Mouse (Mus musculus) midbrain, embryonic 10.5 days (tissue): ENCODE data around the gene N4bp2. TPM values are rescaled to one million over a fixed set of nuclear protein-coding genes. Genes with fewer than 3 reads are reported as not detected.
A peak's percentile ranks its signal among the peaks of the same experiment; 100 is the strongest.
"Not testable (repeated sequence)": the region's sequence is repeated elsewhere in the genome, so short reads cannot be mapped to it uniquely, and the experiment has no call there.

Experiments used
- DNase-seq: peaks from one replicate; pipeline ENCODE4 v3.0.0-alpha.2; 2017; ENCODE audit warnings: low spot score
- H3K27ac ChIP-seq: fragments of 300-500 bp; sonication (generic); replicated peaks from 2 replicates; pipeline ENCODE4 v1.5.1; 2016; ENCODE audit warnings: mild to moderate bottlenecking
- H3K27me3 ChIP-seq: fragments of 300-500 bp; sonication (generic); 2 replicates; pipeline ENCODE4 v1.6.1; 2016; ENCODE audit warnings: low read depth, mild to moderate bottlenecking; ENCODE audit not compliant: poor library complexity, severe bottlenecking
- H3K36me3 ChIP-seq: fragments of 300-500 bp; sonication (generic); 2 replicates; pipeline ENCODE4 v1.6.1; 2016; ENCODE audit warnings: mild to moderate bottlenecking, moderate library complexity
- H3K4me1 ChIP-seq: fragments of 300-500 bp; sonication (generic); 2 replicates; pipeline ENCODE4 v1.6.1; 2016
- H3K4me3 ChIP-seq: fragments of 300-500 bp; sonication (generic); 2 replicates; pipeline ENCODE4 v1.5.1; 2016; ENCODE audit warnings: mild to moderate bottlenecking, moderate library complexity
- H3K9me3 ChIP-seq: fragments of 300-500 bp; sonication (generic); replicated peaks from 2 replicates; pipeline ENCODE4 v1.6.1; 2016; ENCODE audit warnings: mild to moderate bottlenecking
- WGBS: fragments of 180-500 bp; shearing (Covaris S2); methylation state at CpG from one replicate; pipeline ENCODE4 v1.1.7; 2016; 5-methylcytosine and 5-hydroxymethylcytosine counted together
- polyA plus RNA-seq: library from polyadenylated mRNA; unstranded; fragments of >200 nt; fragmentation: Nextera tagmentation; extraction: Ambion mirVana; gene quantifications from 2 replicates; pipeline ENCODE4 v1.2.1, GENCODE M21; 2016

N4bp2 gene
- 30.4 and 33.3 TPM in 2 replicates for polyA plus RNA-seq

DNA sequence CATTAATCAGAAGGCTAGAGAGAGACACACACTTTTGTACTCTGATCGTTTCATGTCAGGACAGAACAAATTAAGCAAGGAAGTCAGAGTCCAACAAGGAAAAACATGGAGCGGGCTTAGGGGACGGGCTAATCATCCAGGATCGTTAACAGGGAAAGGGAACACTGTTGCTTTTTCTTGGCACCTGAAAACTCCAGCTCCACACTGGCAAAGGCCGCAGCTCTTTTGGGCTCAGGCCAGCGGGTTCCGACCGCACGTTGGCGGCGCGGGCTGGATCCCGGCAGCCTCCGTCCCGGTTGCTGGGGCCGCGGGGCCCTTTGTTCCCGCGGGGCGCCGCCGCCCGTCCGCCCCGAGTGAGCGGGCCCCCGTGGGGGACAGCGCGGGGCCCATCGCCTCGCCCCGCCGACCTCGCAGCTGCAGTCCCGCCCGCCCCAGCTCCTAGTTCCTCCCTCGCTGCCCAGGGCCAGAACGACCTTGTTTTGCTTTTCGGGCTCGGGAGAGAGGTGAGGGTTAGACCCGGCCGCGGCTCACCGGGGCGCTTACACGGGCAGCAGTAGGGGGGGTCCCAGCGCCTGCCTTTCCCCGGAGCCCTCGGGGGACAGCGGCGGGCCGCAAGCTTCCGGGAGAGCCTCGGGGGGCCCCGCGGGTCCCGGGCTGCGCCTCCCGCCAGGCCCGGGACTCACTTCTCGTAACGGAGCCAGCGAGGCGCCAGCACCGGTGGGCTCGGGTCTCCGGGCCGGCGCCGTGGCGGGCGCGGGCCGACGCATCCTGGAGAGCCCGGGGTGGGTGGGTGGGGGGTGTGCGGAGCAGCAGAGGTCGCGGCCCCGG lies at the start of gene N4bp2:
Gene N4bp2 (plus strand): TSS at position 434 of the 828 bp plus-strand sequence.
- peak within 1 kb of the TSS; percentile 74 for H3K4me3 ChIP-seq
- no peaks in the 10 kb centered on the region for H3K27me3 ChIP-seq
- H3K9me3 ChIP-seq: no peaks in the 10 kb centered on the region
- peak; percentile 85 for DNase-seq
- 1% methylated on average over 58 of the region's 80 CpGs for WGBS
- peaks cover 18% of the 10 kb centered on the region for H3K4me1 ChIP-seq
- H3K27ac ChIP-seq: peak within 1 kb of the TSS; percentile 99
- peaks cover 9% of the 10 kb centered on the region for H3K36me3 ChIP-seq

DNA sequence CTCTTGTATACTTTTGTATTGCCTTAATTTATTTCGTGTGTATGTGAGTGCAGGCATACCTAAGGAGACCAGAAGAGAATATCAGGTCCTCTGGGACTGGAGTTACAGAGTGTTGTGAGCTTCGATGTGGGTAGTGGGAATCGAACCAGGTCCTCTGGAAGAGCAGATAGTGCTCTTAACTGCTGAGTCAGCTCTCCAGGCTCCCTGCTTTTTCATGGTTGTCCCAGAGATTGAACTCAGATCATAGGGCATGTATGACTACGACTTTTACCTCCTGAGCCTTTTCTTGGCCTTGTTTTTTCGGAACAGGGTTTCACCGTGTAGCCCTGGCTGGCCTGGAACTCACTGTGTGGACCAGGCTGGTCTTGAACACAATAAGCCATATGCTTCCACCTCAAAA lies 48.2 kb upstream of the N4bp2 start:
- H3K4me1 ChIP-seq: no peaks in the 10 kb centered on the region
- no peak overlapping the region for H3K27ac ChIP-seq
- no peak for DNase-seq
- WGBS: 91% methylated on average over 6 of the region's 6 CpGs
- H3K27me3 ChIP-seq: no peaks in the 10 kb centered on the region
- no peak overlapping the region for H3K4me3 ChIP-seq
- H3K36me3 ChIP-seq: no peaks in the 10 kb centered on the region
- H3K9me3 ChIP-seq: no peaks in the 10 kb centered on the region

DNA sequence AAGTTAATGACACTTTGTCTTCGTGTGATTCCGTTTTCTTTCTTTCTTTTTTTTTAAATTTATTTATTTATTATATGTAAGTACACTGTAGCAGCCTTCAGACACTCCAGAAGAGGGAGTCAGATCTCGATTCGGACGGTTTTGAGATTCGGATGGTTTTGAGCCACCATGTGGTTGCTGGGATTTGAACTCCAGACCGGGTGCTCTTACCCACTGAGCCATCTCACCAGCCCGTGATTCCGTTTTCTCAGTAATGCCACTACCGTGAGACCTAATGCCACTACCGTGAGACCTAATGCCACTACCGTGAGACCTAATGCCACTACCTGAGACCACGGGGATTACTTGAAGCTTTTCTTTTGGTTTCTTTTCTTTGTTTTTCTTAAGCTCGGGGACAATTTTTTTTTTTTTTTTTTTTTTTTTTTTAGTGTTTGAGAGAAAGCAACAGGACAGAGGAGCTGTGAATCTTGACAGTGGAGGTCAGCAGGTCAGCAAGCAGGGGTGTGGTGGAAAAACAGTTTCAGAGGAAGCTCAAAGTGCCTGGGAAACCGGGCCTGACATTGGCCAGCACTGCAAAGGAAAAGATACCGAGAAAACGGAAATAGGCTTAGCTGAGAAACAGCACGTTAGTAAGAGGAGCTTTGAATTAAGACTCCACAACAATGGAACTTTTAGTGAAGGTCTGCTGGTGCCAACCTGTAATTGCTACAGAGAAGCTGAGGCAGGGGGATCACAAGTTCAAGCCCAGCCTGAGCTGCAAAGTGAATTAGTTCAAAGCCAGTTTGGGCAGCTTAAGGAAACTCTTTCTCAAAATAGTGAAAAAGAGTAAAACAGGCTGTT lies 46.0 kb upstream of the N4bp2 start:
- DNase-seq: no peak
- Histone ChIP-seq H3K36me3 (no peaks in the 10 kb centered on the region), H3K27ac (no peak overlapping the region), H3K27me3 (no peaks in the 10 kb centered on the region), H3K4me3 (no peak overlapping the region), H3K9me3 (no peaks in the 10 kb centered on the region), H3K4me1 (no peaks in the 10 kb centered on the region)
- WGBS: 84% methylated on average over 18 of the region's 18 CpGs

DNA sequence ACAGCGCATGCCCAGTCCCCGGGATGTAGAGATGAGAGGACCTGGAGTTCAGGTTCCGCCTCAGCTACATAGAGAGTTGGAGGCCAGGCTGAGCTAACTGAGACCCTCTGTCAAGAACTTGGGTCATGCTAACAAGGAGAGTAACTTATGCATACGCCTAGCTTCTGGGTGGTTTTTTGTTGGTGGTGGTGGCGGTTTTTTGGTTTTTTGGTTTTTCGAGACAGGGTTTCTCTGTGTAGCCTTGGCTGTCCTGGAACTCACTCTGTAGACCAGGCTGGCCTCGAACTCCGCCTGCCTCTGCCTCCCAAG lies 45.5 kb upstream of the N4bp2 start:
- not testable (repeated sequence) for H3K4me1 ChIP-seq, H3K27ac ChIP-seq, H3K9me3 ChIP-seq, DNase-seq, H3K36me3 ChIP-seq, H3K27me3 ChIP-seq, H3K4me3 ChIP-seq
- 95% methylated on average over 8 of the region's 8 CpGs for WGBS

DNA sequence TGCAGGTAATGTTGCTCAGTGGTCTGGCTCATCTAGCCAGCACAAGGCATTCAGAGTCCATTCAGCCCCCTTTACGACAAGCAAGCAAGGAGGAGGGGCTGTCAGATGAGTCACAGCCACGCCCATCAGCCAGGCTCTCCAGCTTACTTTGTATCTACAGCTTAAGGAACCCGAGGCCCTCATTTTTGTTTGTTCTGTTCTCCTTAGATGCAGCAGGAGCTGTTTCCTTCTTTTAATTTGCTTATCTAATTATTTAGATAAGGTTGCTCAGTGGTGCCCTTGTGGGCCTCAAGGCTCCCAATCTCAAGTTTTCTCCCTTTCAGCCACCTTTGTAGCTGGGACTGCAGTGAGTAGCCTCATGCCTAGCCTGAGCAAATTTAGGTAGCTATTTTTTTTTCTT lies 45.0 kb upstream of the N4bp2 start:
- Histone ChIP-seq H3K36me3 (no peaks in the 10 kb centered on the region), H3K9me3 (no peaks in the 10 kb centered on the region), H3K27ac (no peak overlapping the region), H3K4me3 (no peak overlapping the region), H3K27me3 (no peaks in the 10 kb centered on the region), H3K4me1 (peaks cover 8% of the 10 kb centered on the region; the same call in 1 of the 2 replicates)
- 33% methylated on average over 3 of the region's 3 CpGs for WGBS
- DNase-seq: no peak

DNA sequence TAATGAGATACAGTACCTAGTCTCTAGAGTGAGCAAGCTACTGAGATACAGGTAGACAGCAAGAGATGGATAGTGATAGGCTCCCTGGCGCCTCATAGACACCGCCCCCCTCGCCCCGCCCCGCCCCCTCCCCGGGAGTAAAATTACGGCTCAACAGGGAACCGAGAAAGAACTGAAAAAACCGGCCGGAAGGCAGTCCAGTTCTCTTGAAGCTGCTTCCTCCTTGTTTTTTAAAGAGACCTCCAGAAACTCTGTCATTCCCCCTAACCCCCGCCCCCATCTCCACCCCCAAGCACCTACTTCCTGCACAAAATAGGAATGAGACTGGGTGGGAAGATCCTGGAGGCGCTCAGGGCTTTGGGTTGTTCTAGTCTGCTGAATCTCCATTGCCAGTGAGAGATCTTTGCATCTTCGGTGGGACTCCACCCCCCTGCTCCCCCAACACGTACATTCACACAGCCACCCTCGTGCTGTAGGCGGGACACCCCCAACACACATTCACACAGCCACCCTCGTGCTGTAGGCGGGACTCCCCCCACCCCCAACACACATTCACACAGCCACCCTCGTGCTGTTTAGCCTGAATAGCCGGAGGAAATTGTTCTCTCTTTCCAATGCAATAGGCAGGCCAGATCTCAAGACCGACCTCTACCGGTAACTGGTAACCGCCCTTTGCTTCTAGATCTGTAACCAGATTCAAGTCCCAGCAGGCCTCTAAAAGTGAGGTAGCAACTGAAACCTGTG lies 38.8 kb upstream of the N4bp2 start:
- Histone ChIP-seq H3K4me1 (peaks cover 21% of the 10 kb centered on the region), H3K27me3 (no peaks in the 10 kb centered on the region), H3K4me3 (peak overlapping the region; percentile 50), H3K9me3 (no peaks in the 10 kb centered on the region), H3K36me3 (no peaks in the 10 kb centered on the region), H3K27ac (peak overlapping the region; percentile 80)
- peak; percentile 61 for DNase-seq
- WGBS: 2% methylated on average over 23 of the region's 23 CpGs

DNA sequence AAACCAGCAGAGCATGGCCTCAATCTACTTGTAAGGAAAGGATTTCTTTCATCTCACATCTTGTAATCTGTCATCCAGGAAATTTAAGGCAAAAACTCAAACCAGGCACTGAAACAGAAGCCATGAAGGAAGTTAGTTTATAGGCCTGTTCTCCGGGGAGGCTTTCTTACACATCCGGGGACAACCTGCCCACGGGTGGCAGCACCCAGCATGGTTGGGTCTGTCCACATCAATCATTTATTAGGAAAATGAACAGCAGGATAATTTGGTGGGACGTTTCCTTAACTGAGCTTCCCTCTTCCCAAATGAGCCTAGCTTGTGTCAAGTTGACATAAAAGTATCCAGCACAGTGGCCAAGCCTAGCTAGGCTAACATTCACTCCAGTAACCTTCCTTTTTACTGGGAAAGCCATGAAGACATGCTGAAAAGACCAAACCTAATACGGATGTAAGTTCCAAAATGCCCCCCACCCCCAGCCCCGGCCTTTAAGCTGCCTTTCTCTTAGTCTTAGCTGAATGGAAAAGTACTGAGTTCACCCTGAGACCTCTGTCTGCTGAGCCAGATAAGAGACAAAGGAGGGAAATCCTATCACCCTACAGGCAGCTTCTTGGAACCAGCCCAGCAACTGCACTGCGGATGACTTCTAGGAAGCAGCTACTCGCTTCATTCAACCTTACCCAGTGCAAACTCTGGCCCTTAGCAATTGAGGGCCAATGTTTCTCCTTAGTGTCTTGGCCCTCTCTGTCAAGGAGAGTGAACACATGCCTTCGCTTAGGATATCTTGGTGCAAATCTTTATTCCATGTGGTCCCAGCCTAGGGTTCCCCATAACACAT lies 31.9 kb upstream of the N4bp2 start:
- Histone ChIP-seq H3K4me1 (peaks cover 10% of the 10 kb centered on the region), H3K9me3 (no peaks in the 10 kb centered on the region), H3K27ac (peak overlapping the region; percentile 46; the same call in 1 of the 2 replicates), H3K4me3 (no peak overlapping the region), H3K36me3 (no peaks in the 10 kb centered on the region), H3K27me3 (no peaks in the 10 kb centered on the region)
- peak; percentile 21 for DNase-seq
- 47% methylated on average over 9 of the region's 9 CpGs for WGBS

DNA sequence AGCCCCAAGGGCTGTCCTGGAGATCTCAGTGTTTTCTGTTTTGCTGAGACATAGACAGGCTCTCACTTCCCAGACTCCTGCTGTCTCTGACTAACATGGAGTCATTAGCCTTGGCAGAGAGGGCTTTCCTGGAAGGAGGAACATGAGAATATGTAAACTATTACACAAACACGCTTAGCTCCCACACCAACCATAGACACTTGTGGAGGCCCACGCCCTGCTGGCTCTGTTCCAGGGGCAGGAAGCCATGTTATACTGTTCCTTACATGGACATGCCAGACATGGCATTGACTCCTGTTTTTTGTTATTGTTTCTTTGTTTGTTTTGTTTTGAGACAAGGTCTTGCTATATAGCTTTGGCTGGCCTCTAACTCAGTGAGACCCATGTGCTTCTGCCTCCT lies 27.7 kb upstream of the N4bp2 start:
- H3K4me3 ChIP-seq: no peak overlapping the region
- no peaks in the 10 kb centered on the region for H3K27me3 ChIP-seq
- no peak for DNase-seq
- H3K4me1 ChIP-seq: peaks cover 10% of the 10 kb centered on the region
- H3K36me3 ChIP-seq: no peaks in the 10 kb centered on the region
- no peaks in the 10 kb centered on the region for H3K9me3 ChIP-seq
- no peak overlapping the region for H3K27ac ChIP-seq
- 97% methylated on average over 2 of the region's 2 CpGs for WGBS

DNA sequence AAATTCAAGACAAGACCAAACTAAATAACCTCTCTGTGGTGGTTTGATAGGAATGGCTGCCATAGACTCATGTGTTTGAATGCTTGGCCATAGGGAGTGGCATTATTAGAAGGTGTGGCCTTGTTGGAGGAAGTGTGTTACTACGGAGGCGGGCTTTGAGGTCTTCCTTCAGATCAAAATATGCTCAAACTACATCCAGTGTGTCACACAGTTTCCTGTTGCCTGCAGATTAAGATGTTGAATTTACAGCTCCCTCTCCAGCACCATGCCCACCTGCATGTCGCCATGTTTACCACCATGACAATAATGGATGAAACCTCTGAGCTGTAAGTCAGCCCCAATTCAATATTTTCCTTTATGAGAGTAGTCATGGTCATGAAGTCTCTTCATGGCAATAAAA lies 24.0 kb upstream of the N4bp2 start:
- Histone ChIP-seq H3K27ac (no peak overlapping the region), H3K9me3 (no peaks in the 10 kb centered on the region), H3K27me3 (no peaks in the 10 kb centered on the region), H3K4me1 (no peaks in the 10 kb centered on the region), H3K4me3 (no peak overlapping the region), H3K36me3 (no peaks in the 10 kb centered on the region)
- WGBS: 94% methylated on average over 3 of the region's 3 CpGs
- DNase-seq: no peak

DNA sequence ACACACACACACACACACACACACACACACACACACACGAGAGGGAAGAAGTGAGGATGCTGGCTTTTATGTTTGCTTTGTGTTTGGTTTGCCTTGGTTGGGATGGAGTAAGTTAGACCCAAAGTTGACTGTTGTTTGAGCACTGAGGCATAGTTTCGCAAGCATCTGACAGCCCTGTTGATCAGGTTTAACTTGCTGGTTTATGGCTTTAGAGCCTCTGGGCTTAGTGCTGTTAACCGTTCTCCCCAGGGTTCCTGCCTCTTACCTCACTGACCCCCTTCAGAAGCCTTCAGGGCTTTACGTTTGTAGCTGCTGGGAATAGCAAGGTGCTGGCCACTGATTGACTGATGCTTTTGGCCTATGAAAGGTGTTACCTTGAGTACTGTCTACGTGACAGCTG lies 16.4 kb upstream of the N4bp2 start:
- peaks cover 15% of the 10 kb centered on the region for H3K4me1 ChIP-seq
- no peaks in the 10 kb centered on the region for H3K9me3 ChIP-seq
- whole genome bisulfite sequencing: 83% methylated on average over 5 of the region's 5 CpGs
- H3K27me3 ChIP-seq: no peaks in the 10 kb centered on the region
- no peak overlapping the region for H3K27ac ChIP-seq
- no peaks in the 10 kb centered on the region for H3K36me3 ChIP-seq
- no peak overlapping the region for H3K4me3 ChIP-seq
- DNase-seq: no peak

DNA sequence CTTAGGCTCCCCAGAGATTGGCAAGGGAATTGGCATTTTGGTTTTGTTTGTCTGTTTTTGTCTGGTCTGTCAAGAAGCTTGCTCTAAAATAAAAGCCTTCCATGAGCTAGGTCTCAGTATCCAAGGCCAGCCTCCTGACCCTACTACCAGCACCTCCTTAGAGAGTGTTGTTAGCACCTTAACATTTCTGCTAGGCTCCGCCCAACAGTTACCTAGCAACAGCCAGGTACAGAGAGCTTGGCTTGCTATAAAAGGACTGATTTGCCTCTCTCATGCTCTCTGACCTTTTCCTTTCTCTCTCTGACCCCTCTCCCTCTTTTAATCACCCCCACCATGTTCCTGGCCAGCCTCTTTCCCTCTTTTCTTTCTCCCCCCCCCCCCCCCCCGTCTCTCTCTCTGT lies 14.9 kb upstream of the N4bp2 start:
- 41% methylated on average over 2 of the region's 2 CpGs for WGBS
- no peak overlapping the region for H3K27ac ChIP-seq
- no peaks in the 10 kb centered on the region for H3K9me3 ChIP-seq
- no peaks in the 10 kb centered on the region for H3K36me3 ChIP-seq
- H3K27me3 ChIP-seq: no peaks in the 10 kb centered on the region
- H3K4me3 ChIP-seq: no peak overlapping the region
- peaks cover 15% of the 10 kb centered on the region for H3K4me1 ChIP-seq
- no peak for DNase-seq

DNA sequence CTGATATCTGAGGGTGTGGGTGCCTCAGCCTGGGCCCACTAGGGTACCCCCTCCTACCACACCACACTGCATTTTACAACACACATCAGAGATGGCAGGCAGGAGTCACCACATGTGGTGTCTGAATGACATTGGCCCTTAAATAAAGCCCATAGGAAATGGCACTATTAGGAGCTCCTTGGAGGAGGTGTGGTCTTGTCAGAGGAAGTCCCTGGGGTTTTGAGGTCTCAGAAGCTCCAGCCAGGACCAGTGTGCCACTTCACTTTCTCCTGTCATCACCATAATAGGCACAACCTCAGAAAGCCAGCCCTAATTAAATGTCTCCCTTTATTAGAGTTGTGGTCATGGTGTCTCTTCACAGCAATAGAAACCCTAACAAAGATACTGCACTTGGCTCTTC lies 14.4 kb upstream of the N4bp2 start:
- H3K27ac ChIP-seq: no peak overlapping the region
- no peaks in the 10 kb centered on the region for H3K9me3 ChIP-seq
- no peaks in the 10 kb centered on the region for H3K36me3 ChIP-seq
- no peak overlapping the region for H3K4me3 ChIP-seq
- H3K4me1 ChIP-seq: peaks cover 15% of the 10 kb centered on the region
- no peak for DNase-seq
- no peaks in the 10 kb centered on the region for H3K27me3 ChIP-seq
